Mouse (Mus musculus) T-helper 2 cell (primary cell): ENCODE measurements at regions not wholly inside any gene's neighbourhood (a gene's known extent, or its start where the extent isn't known, plus 50 kb on each side); places are given as distances from the start of the nearest gene placed in this dataset.

Experiments
- in situ Hi-C: fragments of 300-600 bp; cut with MboI, MseI; formaldehyde crosslinking; loops from one replicate; pipeline ENCODE4 v1.15.1; 2025; ENCODE audit warnings: high pct_unique_total_duplicates

- in situ Hi-C loops, result no loop called here
Measured at GRCm38 (mm10) chr19:26473211-26473610, 131.6 kb upstream of the Smarca2 start.

- in situ Hi-C loops, result no loop called here
Measured at GRCm38 (mm10) chr19:26475197-26475596, 129.7 kb upstream of the Smarca2 start.

DNA sequence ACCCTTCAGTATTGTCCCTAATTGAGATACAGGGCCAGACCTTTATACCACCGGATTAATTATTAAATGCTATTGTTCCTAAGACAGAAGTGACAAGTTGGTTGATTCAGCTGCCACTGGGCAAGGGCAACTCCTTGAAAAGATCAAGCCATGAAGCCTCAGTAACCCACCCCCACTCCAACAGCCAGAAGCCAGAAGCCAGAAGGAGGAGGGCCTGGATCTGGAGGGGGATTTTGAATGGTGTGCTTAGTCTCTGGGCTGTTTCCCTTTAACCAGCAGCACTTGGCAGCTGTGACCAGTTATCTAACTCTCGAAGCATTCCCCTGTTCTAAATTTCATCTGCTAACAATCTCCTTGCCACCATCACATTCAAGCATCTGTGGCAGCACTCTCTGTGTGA lies 129.1 kb upstream of the Smarca2 start:
- in situ Hi-C loops, result no loop called here

- in situ Hi-C loops, result no loop called here
Measured at GRCm38 (mm10) chr19:26478055-26478737, 126.7 kb upstream of the Smarca2 start.

- in situ Hi-C loops, result no loop called here
Measured at GRCm38 (mm10) chr19:26484322-26484721, 120.5 kb upstream of the Smarca2 start.

DNA sequence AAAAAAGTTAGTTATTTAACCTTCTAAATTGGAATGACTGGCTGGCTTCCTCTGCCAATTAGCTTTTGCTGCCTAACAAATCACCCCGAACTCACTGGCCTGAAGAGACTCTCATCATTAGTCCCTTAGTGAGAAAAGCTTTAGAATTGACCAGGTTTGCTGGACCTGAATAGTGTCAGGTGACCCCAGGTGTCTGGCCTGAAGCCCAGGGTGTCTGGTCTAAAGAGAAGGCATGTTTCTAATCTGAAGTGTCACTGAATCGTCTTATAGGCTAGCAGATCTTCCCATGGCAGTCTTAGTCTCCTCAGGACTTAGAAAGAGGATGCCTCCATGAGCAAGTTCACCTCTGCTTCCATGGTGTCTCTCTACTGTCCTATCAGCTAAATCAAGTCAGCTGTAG lies 112.0 kb upstream of the Smarca2 start:
- in situ Hi-C loops, result no loop called here

GRCm38 (mm10) chr19:26501064-26501463 lies 103.8 kb upstream of the Smarca2 start:
- in situ Hi-C loops, result no loop called here

DNA sequence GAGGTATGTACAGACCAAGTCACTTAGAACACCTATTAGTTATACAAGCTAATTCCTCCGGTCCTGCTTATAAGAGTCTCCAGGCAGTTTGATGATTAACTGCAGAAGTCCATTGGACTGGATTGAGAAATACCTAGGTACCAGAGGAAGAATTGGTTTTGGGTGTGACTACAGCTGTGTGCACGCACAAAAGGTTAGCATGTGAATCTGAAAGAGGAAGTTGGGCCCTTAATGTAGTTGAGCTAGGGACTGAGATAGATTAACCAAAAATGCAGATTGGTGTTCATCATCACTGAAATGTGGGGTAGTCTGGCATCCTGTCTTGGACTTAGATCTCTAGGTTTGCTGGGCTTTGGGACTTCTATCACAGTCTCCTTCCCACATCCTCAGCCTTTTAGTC lies 100.8 kb upstream of the Smarca2 start:
- in situ Hi-C loops, result no loop called here

- in situ Hi-C loops, result no loop called here
Measured at GRCm38 (mm10) chr19:26506802-26507201, 98.0 kb upstream of the Smarca2 start.

GRCm38 (mm10) chr19:26507986-26508385 lies 96.9 kb upstream of the Smarca2 start:
- in situ Hi-C loops, result no loop called here

- in situ Hi-C loops, result no loop called here
Measured at GRCm38 (mm10) chr19:26508616-26509015, 96.2 kb upstream of the Smarca2 start.

DNA sequence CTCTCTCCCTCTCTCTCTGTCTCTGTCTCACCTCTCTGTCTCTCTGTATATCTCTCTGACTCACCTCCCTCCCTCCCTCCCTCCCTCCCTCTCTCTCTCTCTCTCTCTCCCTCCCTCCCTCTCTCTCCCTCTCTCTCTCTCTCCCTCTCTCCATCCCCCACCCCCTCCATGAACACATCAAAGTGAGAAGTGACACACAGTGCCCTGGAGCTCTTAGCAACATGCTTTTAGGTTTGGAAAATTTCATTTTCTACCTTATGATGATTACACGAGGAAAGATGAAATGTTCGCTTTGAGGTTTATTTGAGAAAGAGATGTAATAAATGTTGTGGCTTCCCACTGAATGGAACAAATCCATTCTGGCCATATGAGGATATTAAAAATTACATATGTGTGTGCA lies 95.6 kb upstream of the Smarca2 start:
- in situ Hi-C loops, result no loop called here

GRCm38 (mm10) chr19:26510185-26510584 lies 94.7 kb upstream of the Smarca2 start:
- in situ Hi-C loops, result no loop called here

DNA sequence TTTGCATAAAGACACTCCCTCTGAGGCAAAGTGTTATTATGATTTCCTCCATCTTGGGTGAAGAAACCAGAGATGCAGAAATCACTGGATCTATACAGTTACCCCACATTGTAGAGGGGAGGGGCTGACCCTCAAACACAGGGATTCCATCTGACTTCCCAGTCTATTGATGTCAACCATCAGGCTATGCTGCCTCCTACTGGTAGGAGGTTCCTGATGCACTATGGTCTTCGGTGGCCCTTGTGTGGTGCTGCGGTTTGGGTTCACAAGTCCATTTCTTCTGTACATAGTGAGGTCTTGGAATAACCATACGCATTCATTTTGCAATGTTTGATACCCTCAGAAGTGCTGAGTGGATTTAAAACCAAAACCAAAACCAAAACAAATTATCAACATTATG lies 94.0 kb upstream of the Smarca2 start:
- in situ Hi-C loops, result no loop called here

DNA sequence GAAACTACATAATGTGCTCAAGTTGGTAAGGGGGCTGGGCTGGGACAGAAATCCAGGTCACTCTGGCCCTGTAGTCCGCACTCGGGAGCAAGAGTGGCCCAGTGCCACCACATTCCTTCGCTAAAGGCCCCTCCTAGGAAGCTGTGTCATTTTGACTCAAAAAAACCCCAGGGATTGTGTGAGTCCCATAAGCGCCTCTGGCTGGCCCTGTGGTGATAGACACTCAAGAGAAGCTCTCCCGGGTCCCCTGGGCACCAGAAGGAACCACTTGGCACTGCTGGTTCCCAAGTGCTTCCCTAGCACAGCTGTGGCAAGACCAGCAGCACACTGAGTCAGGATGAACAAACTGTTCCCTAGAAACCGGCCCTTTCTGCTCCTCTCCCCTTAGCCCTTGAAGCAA lies 93.1 kb upstream of the Smarca2 start:
- in situ Hi-C loops, result no loop called here

DNA sequence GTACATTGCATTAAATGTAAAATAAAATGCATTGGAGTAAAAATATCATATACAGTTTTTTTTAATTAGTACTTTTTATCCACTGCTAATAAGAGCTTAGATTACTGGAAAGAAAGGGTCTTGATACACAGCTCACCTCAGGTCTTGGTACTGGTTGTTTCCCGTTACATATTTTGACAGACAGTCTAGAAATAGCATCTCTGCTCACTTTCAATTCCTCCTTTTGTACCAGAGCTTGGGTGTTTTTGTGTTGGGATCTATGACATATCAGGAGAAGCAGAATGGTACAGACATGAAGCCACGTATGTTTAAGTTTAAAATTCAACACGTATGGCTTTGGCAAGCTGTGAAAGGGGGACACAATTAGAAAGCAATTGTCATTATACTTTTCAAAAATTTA lies 80.3 kb upstream of the Smarca2 start:
- in situ Hi-C loops, result no loop called here

DNA sequence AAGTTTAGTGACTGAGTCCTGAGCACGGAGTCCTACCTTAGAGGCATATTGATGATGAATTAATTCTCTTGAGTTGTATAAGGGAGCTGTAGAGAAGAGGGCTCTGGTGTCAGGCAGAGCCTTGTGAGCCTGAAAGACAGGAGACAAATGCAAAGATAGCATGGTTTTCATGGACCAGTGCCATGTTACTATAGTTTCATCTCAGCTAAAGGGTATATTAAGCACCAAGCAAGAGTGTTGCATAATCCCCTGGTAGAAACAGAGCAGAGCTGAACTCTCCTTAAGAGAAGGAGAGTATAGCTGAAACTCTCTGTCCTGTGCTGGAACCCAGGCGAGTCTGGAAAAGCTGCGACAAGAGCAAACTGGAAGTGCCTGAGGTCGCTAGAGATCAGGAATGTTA lies 73.5 kb upstream of the Smarca2 start:
- in situ Hi-C loops, result no loop called here

DNA sequence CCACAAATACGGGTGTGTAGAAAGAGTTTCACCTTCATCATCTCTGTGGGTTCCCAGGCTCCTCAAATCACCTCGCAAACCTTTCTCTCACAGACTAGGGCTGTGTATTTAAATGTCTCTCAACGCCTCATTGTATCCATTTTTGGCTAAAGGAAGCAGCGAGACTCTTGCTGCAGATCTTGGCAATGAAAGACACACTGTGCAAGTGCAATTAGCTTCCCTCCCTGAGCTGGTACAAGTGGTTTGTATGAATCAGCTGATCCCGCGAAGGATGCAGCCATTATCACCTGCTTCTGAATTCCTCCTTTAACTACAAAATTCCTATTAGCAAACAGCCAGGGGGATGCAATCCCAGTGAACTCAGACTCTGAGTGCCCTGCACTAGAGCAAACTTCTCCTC lies 72.3 kb upstream of the Smarca2 start:
- in situ Hi-C loops, result no loop called here

GRCm38 (mm10) chr19:26545671-26546070 lies 59.2 kb upstream of the Smarca2 start:
- in situ Hi-C loops, result no loop called here

DNA sequence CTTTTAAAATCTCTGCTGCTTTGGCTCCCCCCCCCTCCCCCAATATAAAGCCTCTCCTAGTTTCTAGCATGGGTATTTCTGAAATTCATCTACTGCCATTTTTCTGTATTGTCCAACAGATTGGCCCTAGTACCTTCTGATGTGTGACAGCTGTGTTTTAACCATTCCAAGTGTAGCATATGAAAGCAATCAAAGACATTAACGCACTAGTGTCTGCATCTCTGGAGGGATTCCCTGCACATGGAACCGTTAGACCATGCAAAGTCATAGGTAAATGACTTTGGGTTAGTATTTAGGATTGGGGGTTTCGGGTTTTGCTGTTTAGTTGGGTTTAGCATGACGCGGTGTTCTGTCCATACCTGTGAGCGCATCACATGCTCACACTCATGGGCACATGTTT lies 57.3 kb upstream of the Smarca2 start:
- in situ Hi-C loops, result no loop called here

DNA sequence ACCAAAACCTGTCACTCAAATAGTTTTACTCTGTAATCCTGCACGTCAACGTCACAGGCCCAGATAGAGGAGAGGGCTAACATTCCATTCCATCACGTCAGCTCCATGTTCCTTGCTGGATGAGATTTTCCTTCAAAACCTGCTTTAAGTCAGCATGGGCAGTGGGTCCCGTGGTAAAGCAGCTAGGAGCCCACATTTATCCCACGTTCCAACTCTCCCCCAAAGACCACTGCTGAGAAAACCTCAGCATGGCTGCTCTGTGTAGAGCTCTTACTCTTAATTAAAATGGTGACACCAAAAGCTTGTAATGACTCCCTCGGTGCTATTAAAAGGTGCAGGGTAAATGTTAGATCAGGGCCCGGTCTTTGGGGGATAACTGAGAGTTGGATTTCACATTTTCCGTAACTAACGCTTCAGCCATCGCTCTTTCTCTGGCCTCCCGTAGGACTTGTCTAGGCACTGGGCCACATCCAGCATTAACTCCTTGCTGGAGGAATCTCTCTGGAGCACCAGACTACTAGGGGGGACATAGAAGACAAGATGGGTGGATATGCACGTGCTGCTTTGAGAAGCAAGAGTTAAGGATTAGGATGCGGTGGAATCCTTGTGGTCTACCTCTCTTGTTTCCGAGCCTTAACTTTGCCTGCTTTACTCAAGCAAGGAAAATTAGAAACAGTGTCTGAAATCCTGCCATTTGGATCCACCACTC lies 56.1 kb upstream of the Smarca2 start:
- in situ Hi-C loops, result no loop called here

GRCm38 (mm10) chr19:26550299-26550698 lies 54.6 kb upstream of the Smarca2 start:
- in situ Hi-C loops, result no loop called here
